In genomic region chr5:74206038-74206437, GRCm38 (mm10) we compare ENCODE assay signal across 14 mouse cellular contexts. TPM values are rescaled to one million over a fixed set of nuclear protein-coding genes. Genes with fewer than 3 reads are reported as not detected.
DNase-seq lines count a peak whose midpoint lies in the region; ATAC-seq and TF ChIP-seq lines count a peak whose summit lies in the region.
"Had no signal": no experiment of that assay in that cellular context is flagged by ENCODE, and none has a peak within 500 bp of the region (broad histone marks: within the 10 kb centered on the region; RNA-seq: fewer than 3 reads in every experiment).

No protein-coding gene starts in this region.

- DNase-seq in gastrocnemius, adult 2 months = no peak
- no peak for DNase-seq in gastrocnemius, postnatal 36 days
- DNase-seq in kidney, postnatal 0 days (ENCODE audit: low spot score) = no peak
- no peak for DNase-seq in kidney, postnatal 14 days
- no peak for DNase-seq in midbrain, embryonic 14.5 days
- DNase-seq: cerebellum, postnatal 25 days; liver; lung, adult 18-20 months; right cerebral cortex, postnatal 14 days had no signal

- 72% methylated on average over 7 of the region's 7 CpGs for WGBS in kidney, postnatal 0 days
- 15% methylated on average over 7 of the region's 7 CpGs for WGBS in heart, embryonic 14.5 days
- 92% methylated on average over 7 of the region's 7 CpGs for WGBS in limb, embryonic 15.5 days
- 86% methylated on average over 7 of the region's 7 CpGs for WGBS in midbrain, embryonic 14.5 days

- intact Hi-C loops in gastrocnemius, adult 2 months (cut with DNase I) = no loop called here
- intact Hi-C loops in gastrocnemius, postnatal 36 days (cut with DNase I) = no loop called here

- no peak for TF ChIP-seq CTCF in gastrocnemius, adult 2 months (IDR thresholded peaks at IDR 0.05)
- no peak for TF ChIP-seq CTCF in kidney, postnatal 0 days (IDR thresholded peaks at IDR 0.05; ENCODE audit: low read depth)

- no peaks in the 10 kb centered on the region for H3K27me3 ChIP-seq in kidney, postnatal 0 days (ENCODE audit: insufficient read depth, low read length)
- no peaks in the 10 kb centered on the region for H3K27me3 ChIP-seq in heart, embryonic 14.5 days (ENCODE audit: control insufficient read depth, insufficient read depth, low read length)
- H3K27me3 ChIP-seq in limb, embryonic 15.5 days = no peaks in the 10 kb centered on the region
- H3K27me3 ChIP-seq in midbrain, embryonic 14.5 days (ENCODE audit: control insufficient read depth, insufficient read depth, low read length) = no peaks in the 10 kb centered on the region
- H3K27me3 ChIP-seq: embryonic facial prominence, embryonic 12.5 days had no signal

- H3K27ac ChIP-seq in gastrocnemius, adult 2 months = peak overlapping the region; percentile 77
- H3K27ac ChIP-seq in kidney, postnatal 0 days = peak overlapping the region; percentile 28; the same call in 1 of the 2 replicates
- H3K27ac ChIP-seq in heart, embryonic 14.5 days (replicated peaks in 1 of 2; ENCODE audit: control insufficient read depth in 1 of 2, insufficient read depth in 1 of 2, low read depth in 2 of 2, low read length in 2 of 2) = peak overlapping the region; percentile 95 to 97
- 0 out of 2 replicates have a peak overlapping the region, but pooled peaks have one; percentile 7 for H3K27ac ChIP-seq in limb, embryonic 15.5 days
- H3K27ac ChIP-seq in midbrain, embryonic 14.5 days (replicated peaks; ENCODE audit: low read depth, low read length) = no peak overlapping the region
- H3K27ac ChIP-seq: macrophage had no signal

- no peak overlapping the region for H3K9ac ChIP-seq in kidney, postnatal 0 days (ENCODE audit: low read depth, low read length)
- peak overlapping the region; percentile 56 for H3K9ac ChIP-seq in heart, embryonic 14.5 days (ENCODE audit: low read length)
- H3K9ac ChIP-seq in limb, embryonic 15.5 days = no peak overlapping the region
- no peak overlapping the region for H3K9ac ChIP-seq in midbrain, embryonic 14.5 days (replicated peaks; ENCODE audit: low read length)
- H3K9ac ChIP-seq: embryonic facial prominence, embryonic 12.5 days had no signal

- no peaks in the 10 kb centered on the region; the same call in 1 of the 2 replicates for H3K9me3 ChIP-seq in kidney, postnatal 0 days (replicated peaks; ENCODE audit: low read length)
- H3K9me3 ChIP-seq in heart, embryonic 14.5 days (ENCODE audit: control insufficient read depth, low read length) = peaks cover 3% of the 10 kb centered on the region
- H3K9me3 ChIP-seq in limb, embryonic 15.5 days = no peaks in the 10 kb centered on the region
- no peaks in the 10 kb centered on the region; the same call in 1 of the 2 replicates for H3K9me3 ChIP-seq in midbrain, embryonic 14.5 days (ENCODE audit: control insufficient read depth, low read length)
- H3K9me3 ChIP-seq: embryonic facial prominence, embryonic 12.5 days had no signal

- H3K4me3 ChIP-seq in gastrocnemius, adult 2 months = no peak overlapping the region
- no peak overlapping the region for H3K4me3 ChIP-seq in kidney, postnatal 0 days (replicated peaks; ENCODE audit: low read depth, low read length)
- no peak overlapping the region for H3K4me3 ChIP-seq in heart, embryonic 14.5 days (ENCODE audit: control insufficient read depth in 1 of 2, insufficient read depth in 1 of 2, low read depth in 1 of 2, low read length in 2 of 2)
- no peak overlapping the region for H3K4me3 ChIP-seq in limb, embryonic 15.5 days
- no peak overlapping the region for H3K4me3 ChIP-seq in midbrain, embryonic 14.5 days (replicated peaks; ENCODE audit: low read depth, low read length)
- H3K4me3 ChIP-seq: embryonic facial prominence, embryonic 12.5 days had no signal

- peaks cover 17% of the 10 kb centered on the region; the same call in 1 of the 2 replicates for H3K4me1 ChIP-seq in kidney, postnatal 0 days (replicated peaks; ENCODE audit: insufficient read depth, low read length)
- H3K4me1 ChIP-seq in heart, embryonic 14.5 days (ENCODE audit: control insufficient read depth in 2 of 2, insufficient read depth in 2 of 2, low read length in 2 of 2) = peaks cover 39 to 63% of the 10 kb centered on the region in 2 experiments
- peaks cover 50% of the 10 kb centered on the region for H3K4me1 ChIP-seq in limb, embryonic 15.5 days
- H3K4me1 ChIP-seq in midbrain, embryonic 14.5 days (ENCODE audit: control insufficient read depth, insufficient read depth, low read length) = no peaks in the 10 kb centered on the region

- no peaks in the 10 kb centered on the region for H3K36me3 ChIP-seq in kidney, postnatal 0 days (ENCODE audit: insufficient read depth, low read length)
- H3K36me3 ChIP-seq in heart, embryonic 14.5 days (ENCODE audit: control insufficient read depth, insufficient read depth, low read length) = no peaks in the 10 kb centered on the region
- no peaks in the 10 kb centered on the region for H3K36me3 ChIP-seq in limb, embryonic 15.5 days
- H3K36me3 ChIP-seq in midbrain, embryonic 14.5 days (ENCODE audit: control insufficient read depth, insufficient read depth, low read length) = no peaks in the 10 kb centered on the region
- H3K36me3 ChIP-seq: embryonic facial prominence, embryonic 12.5 days had no signal

- no peak overlapping the region for H3K4me2 ChIP-seq in kidney, postnatal 0 days (ENCODE audit: low read length)
- H3K4me2 ChIP-seq in heart, embryonic 14.5 days (ENCODE audit: low read length) = peak overlapping the region; percentile 44
- no peak overlapping the region for H3K4me2 ChIP-seq in limb, embryonic 15.5 days
- no peak overlapping the region for H3K4me2 ChIP-seq in midbrain, embryonic 14.5 days (ENCODE audit: low read length)
- H3K4me2 ChIP-seq: embryonic facial prominence, embryonic 12.5 days had no signal

- ATAC-seq in kidney, postnatal 0 days (replicated peaks; ENCODE audit: low FRiP score, low read depth) = no peak
- ATAC-seq in heart, embryonic 14.5 days (ENCODE audit: insufficient number of reproducible peaks, insufficient read depth, low FRiP score, low read depth) = peak; percentile 77
- ATAC-seq in limb, embryonic 15.5 days (ENCODE audit: insufficient number of reproducible peaks, low FRiP score, low TSS enrichment, low read depth) = no peak
- ATAC-seq in midbrain, embryonic 14.5 days (ENCODE audit: low FRiP score, low TSS enrichment) = no peak
- no peak for ATAC-seq in frontal cortex, adult (ENCODE audit: low TSS enrichment)

RNA-seq across cellular contexts. Expression of gene Rasl11b, which starts 11.0 kb away (rescaled TPM):
- total RNA-seq in gastrocnemius, adult 2 months (2021) = 1 to 10 TPM; 2.0 to 5.4 TPM
- 1 to 10 TPM; 2.4 to 4.0 TPM for total RNA-seq in gastrocnemius, postnatal 36 days (2021)
- 96.5 and 99.9 TPM in 2 replicates for polyA plus RNA-seq in kidney, postnatal 0 days (2015; fragmentation: Nextera tagmentation; extraction: Ambion mirVana)
- 85.9 and 92.3 TPM in 2 replicates for polyA plus RNA-seq in heart, embryonic 14.5 days (2014; fragmentation: Nextera tagmentation; extraction: Ambion mirVana)
- polyA plus RNA-seq in limb, embryonic 15.5 days (2015; fragmentation: Nextera tagmentation; extraction: Ambion mirVana) = 126 and 133 TPM in 2 replicates
- 11.4 and 13.6 TPM in 2 replicates for polyA plus RNA-seq in midbrain, embryonic 14.5 days (2014; fragmentation: Nextera tagmentation; extraction: Ambion mirVana)
- polyA plus RNA-seq: macrophage had no signal
